Mouse (Mus musculus) heart, postnatal 14 days (tissue): ENCODE data around the gene Dhx8. TPM values are rescaled to one million over a fixed set of nuclear protein-coding genes. Genes with fewer than 3 reads are reported as not detected.
A peak's percentile ranks its signal among the peaks of the same experiment; 100 is the strongest.

Source experiments
- DNase-seq, 2 experiments: peaks; one replicate each; pipeline ENCODE4 v3.0.0; 2021 to 2022
- intact Hi-C: fragments of 180-260 bp; cut with DNase I; formaldehyde crosslinking; loops from one replicate; pipeline ENCODE4 v1.15.1; 2025
- long read RNA-seq, 2 experiments: library from polyadenylated mRNA; stranded (forward); transcript quantifications; one replicate each; pipeline ENCODE4 v2.0.0; 2021
- total RNA-seq, 2 experiments: library from RNA; stranded (reverse); gene quantifications; 2 replicates each; pipeline ENCODE4 v1.2.3; 2021

The Dhx8 gene
- total RNA-seq, result 10 to 100 TPM; 17.8 to 19.9 TPM
- long read RNA-seq, experiment 1, full-length matches to known transcripts, result 11 of 14 reads
- long read RNA-seq, experiment 1, partial matches to known transcripts, result 2 of 14 reads
- long read RNA-seq, experiment 1, other reads (novel, unspliced or antisense), result 1 of 14 reads
- long read RNA-seq, experiment 2, full-length matches to known transcripts, result 12 of 16 reads
- long read RNA-seq, experiment 2, partial matches to known transcripts, result 4 of 16 reads
- long read RNA-seq, experiment 2, other reads (novel, unspliced or antisense), result 0 of 16 reads

DNA sequence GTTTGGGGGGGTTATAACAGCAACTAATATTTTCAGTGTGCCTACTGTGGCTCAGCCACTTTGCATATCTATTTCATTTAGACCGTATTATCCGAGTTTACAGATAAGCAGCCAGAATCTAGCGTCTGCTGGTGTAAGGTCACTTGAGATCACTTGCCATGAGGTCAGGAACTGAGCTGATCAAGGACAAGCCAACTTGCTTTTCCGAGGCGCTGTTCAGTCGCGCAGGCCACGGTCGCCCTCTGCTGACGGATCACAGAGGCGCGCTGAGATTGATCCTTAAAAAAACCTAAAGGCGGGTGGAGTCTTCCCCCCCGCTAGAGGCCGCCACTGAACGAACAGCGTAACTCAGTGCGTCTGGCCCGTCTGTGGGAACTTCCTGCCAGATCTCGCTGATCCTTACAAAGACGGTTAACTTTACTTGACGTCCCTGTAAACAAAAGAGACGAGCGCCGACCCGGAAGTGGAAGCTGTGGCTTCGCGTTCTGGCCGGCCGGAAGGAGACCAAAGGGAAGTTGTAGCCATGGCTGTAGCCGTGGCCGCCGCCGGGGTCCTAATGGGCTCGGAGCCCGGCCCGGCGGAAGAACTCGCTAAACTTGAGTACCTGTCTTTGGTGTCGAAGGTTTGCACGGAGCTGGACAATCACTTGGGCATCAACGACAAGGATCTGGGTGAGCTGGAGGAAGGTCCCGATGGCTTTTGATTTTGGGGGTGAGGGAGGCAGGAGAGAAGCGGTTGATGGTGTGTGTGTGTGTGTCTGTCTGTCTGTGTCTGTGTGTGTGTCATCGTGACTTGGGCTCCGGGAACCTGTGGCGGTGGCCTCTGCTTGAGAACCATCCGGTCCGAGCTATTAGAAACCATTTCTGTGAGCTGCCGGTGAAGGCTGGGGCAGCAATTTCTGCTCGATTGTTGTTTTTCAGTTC lies at the start of gene Dhx8:
Gene Dhx8 (plus strand): TSS at position 402 of the 923 bp plus-strand sequence.
- intact Hi-C loops, result loop anchor here (1.0 kb wide), 1 partner anchor 73 kb away; no protein-coding TSS in a partner anchor
- DNase-seq, result peak; percentile 98 to 99

DNA sequence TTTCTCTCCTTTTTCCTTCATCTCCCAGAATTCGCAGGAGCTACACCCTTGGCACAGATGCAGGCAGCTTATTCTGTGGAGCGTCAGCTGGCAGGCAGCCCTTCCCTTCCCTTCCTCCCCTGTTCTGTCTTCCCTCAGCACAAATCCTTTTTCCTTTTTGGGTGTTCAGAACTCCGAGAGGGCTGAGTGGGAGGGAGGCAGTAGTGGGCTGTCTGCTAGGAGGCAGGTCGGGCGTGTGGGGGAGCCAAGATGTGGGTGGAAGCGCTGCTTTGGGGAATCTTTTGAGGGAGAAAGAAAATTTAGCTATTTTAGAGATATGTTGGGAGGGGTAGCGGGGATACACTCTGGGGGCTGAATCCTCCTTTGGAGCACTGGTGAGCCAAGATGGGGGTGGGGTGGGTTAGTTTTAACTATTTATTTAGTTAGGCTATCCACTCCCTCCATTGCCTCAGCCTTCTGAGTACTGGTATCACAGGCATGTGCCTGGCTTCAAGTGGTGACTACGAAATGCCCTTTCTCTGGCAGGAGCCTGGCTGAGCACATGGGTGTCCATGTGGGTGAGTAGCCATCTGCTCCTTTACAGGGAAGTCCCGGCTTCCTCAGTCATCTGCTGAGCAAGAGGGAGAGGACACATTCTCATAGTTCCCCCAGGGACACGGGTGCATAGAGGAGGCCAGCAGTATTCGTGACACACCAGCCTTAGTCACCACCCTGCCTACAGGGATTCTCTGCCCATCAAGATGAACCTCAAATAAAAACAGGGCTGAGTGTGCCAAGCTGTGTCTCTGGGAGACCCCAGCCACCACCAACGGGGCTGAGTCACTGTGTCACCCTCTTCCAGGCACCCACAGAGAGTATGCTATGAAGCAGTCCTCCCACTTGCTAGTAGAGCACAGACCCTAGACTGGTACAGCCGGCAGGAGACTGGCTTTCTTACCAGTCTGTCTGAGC lies 45.1 kb upstream of the Dhx8 start:
- intact Hi-C loops, result loop anchor here (2.0 kb wide), 1 partner anchor 23 kb away; the partner anchor contains the start of gene Arl4d
- peak; percentile 62 to 69 for DNase-seq

DNA sequence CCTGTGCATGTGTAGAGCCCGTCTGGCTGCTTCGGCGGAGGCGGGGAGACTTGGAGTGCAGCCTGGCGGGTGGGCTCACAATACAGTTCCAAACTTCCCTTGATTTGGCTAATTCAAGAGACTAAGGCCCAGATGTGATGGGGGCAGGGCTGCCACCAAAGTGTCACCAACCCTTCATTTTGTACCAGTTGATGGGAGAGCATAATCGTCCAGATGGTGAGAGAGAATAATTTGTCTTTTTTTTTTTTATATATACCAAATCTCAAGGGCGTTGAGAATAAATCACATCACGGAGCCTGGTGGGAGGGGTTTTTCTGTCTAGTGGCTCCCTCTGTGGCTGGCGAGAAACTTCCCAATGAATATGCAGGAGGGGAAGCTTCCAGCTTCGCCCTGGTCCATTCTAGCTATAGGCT lies 43.0 kb upstream of the Dhx8 start:
- DNase-seq, result no peak
- intact Hi-C loops, result loop anchor here (2.0 to 5.0 kb wide), 2 partner anchors 25 to 38 kb away; partner anchors contain the start of gene Arl4d

DNA sequence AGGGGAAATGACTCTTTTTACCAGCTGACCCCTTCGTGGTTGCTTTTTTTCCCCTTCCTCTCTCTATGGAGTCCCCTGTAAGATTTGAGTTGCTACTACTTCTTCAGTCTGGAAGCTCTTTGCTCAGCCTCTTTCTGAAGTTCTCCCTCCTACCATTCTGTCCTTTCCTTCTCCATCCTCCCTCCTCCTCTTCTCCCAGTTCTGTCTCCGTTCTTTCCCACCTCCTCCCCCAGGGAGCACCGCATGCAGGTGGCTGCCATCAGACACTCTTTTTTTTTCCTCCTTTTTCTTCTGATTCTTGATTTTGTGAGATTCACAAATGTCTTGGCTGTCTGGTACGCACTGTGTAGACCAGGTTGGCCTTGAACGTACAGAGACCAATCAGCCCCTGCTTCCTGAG lies 42.4 kb upstream of the Dhx8 start:
- intact Hi-C loops, result loop anchor here (5.0 kb wide), 1 partner anchor 37 kb away; no protein-coding TSS in a partner anchor
- DNase-seq, result no peak

DNA sequence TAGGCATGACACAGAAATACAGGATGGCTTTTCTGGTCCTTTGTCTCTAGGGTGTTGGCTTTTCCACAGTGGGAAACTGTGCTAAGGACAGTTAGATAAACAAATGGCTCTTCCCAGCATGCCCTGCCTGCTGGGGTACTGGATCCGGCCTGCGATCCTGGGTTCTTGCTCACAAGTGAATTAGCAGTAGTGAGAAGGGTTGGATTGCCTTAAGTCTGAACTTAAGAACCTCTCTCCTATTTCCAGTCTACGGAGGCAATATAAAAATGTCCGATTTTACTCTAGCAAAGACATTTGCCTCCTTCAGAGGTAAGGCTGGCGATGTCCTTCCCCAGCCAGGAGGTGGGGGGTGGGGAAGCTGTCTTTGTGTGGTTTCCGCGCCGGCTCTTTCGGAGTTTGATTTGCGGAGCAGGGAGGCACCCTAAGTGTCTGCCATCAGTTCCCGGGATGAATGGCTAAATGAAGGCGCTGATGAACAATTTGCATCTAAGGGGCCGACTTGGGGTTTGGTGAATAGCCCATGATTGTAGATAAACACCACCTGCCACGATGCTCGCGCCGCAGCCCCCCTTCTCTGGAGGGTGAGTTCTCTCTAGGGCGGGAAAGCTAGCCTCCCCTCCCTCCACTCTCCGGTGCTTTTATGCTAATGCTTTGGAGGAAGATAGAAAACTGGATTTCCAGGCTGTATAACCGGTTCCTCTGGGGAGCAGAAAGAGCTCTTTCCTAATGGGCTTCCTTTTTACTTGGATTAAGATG lies 36.6 kb upstream of the Dhx8 start:
- intact Hi-C loops, result no loop called here
- DNase-seq, result peak; percentile 16 to 19

DNA sequence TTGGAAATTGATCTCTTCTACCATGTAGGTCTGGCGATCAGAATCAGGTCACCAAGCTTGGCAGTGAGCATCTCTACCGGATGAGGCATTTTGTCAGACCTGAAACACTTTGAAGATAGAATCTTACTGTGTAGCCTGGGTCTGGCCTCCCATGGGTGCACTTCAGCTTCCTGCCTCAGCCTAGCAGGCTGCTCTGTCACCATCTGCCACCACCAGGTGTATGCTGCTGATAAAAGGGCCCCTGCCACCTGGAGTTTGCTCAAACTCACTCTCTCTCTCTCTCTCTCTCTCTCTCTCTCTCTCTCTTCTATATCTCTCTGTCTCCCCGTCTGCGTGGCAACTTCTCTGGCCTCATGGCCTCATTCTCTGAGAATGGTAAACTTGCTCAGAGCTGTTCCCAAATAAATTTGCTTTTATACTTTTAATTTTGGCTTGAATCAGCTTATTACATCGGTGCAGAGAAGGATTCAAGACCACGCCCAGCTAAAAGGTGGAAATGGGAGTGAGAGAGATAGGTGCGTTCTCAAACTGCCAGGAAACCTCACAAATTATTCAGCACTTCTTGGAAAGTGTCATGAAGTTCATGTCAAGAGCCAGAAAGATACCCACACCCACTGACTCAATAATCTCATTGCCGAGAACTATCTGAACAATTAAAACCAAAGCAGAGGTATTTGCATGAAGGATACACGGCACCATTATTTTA lies 35.4 kb upstream of the Dhx8 start:
- intact Hi-C loops, result no loop called here

DNA sequence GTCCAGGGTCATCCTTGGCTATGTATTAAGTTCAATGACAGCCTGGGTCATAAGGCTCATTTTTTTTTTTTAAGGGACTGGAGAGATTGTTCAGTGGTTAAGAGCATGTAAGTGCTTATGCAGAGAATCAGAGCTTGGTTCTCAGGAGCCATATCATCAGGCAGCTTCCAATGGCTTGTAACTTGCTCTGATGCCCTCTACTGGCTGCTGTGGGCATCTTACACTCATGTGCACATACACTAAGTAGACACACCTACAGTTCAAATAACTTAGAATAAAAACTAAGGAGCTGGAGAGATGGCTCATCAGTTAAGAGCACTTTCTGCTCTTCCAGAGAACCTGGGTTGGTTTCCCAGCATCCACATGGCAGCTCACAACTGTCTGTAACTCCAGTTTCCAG lies 34.6 kb upstream of the Dhx8 start:
- intact Hi-C loops, result no loop called here

More for the DNA sequence above, 35.4 kb upstream of the Dhx8 start:
- no peak for DNase-seq

DNA sequence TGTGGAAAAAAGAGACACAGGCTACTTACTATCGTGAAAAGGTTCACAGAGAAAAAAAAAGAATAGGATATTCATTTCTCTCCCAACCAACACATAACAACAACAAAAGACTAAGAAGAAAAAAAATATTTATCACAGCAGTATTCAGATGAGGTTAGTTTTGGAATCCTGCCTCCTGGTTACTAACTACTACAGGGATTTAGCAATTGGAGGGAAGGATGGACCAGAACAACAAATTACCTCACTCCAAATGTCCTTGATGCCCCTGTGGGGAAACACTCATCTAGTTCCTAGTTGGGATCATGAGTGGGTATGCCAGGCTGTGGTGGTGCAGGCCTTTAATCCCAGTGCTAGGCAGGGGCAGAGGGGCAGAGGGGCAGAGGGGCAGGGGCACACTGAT lies 33.2 kb upstream of the Dhx8 start:
- DNase-seq, result no peak
- intact Hi-C loops, result no loop called here

More for the DNA sequence above, 34.6 kb upstream of the Dhx8 start:
- DNase-seq, result no peak

DNA sequence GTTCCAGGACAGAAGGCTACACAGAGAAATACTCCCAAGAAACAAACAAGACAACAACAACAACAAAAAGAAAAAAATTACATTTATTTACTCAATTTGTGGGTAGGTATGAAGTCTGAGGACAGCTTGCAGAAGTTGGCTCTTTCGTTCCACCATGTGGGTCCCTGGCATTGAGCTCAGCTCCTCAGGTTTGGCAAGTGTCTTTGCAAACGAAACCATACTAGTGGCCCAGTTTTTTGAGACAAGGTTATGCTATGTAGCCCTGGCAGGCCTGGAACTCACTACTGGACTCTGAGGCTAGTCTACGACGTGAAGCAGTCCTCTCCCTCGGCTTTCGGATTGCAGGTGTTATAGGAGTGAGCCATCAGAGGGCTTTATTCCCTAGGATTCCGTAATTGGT lies 32.7 kb upstream of the Dhx8 start:
- intact Hi-C loops, result no loop called here
- no peak for DNase-seq

DNA sequence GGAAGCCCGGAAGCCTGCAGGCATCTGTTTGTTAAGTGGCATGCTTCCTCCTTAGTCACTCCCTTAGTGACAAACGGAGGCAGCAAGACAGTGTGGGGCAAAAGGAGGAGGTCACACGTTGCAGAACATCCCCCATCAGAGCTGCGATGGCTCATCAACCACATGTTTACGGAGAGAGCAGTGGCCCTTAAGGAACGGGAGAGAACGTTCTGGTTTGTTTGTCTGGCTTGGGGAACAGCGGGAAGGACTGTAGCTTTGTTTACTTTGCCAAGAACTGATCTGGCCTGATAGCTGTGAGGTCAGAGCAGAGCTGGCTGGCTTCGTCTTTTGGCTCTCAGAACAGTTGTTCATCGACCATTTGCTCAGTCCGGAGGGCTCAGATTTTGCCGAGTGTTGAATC lies 32.3 kb upstream of the Dhx8 start:
- intact Hi-C loops, result no loop called here
- peak; percentile 12 to 23 for DNase-seq

DNA sequence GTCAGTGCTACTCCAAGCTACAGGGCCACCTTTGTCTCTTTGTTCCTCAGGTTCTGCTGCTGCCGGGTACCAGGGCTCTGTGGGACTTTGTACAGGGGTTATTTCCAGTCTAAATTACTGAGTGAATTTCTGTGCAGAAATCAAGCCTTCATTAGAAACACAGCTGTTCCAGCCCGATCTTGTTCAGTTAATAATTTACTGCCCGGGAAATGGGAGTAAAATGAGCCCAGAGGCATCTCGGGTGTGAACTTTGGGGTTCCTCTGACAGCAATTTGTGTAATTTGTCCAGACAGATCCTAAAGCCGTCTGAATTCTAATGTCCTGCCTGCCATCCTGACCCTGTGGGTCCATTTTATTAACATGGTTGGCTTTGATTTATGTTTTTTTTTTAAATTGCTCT lies 28.6 kb upstream of the Dhx8 start:
- DNase-seq, result no peak
- intact Hi-C loops, result no loop called here

DNA sequence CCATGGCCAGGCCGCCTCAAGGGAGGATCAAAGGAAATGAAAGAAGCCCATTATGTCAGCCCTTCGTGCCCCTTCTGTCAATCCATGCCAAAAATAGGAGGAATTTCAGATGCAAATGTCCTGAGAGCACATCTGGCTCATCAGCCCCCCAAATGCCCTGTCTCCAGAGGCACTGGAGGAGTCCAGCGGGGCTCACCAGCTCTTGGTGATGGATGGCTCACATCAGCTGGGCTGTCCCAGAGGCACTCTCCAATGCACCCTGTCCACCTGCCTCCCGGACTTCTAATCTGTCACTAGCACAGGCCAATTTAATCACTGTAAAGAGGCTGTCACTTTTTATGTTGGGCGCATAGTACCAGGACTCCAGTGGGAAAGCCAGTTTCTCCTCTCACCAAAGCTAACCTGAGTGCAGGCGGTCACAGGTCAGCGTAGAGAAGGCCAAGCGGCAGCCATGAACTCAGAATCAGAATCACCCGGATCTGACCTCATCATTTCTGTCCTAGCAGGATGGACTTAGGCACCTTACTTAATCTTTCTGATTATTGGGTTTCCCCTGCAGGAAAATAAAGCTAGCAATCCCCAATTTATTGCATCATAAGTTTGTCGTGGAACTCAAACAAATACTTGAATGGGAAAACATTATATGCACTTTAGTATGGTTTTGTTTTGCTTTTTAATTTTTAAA lies 25.8 kb upstream of the Dhx8 start:
- DNase-seq, result no peak
- intact Hi-C loops, result no loop called here

DNA sequence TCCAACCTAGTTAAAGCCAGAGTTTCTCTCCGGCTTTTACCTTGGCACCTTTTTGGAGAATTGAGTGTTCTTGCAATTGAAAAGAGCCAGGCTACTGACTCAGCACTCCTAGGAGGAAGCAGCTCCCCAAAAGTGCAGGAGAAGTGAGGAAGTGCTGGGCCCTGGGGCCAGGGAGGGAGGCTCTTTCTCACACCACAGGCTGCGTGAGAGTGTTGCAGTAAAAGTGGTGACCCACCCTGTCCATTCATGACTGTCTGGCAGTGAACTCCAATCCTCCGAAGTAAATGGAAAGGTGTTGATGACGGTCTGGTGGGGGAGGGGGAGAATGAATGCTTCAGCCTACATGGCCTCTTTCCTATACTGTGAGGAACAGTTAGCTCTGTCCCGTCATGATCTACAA lies 24.2 kb upstream of the Dhx8 start:
- no peak for DNase-seq
- intact Hi-C loops, result no loop called here

DNA sequence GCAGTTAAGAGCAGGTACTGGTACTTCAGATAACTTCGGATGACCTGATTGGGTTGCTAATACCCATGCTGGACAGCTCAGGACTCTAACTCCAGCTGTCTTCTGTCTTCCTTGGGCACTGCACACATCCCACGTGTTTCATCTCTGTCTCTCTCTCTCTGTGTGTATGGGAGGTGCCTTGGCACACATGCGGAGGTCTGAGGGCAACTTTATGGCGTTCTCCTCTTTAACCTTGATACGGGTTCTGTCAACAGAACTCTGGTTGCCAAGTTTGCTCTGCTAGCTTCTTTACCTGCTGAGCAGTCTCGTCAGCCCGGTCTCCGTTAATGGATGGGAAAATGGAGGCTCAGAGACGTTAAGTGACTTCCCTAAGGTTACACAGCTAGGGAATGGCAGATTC lies 19.9 kb upstream of the Dhx8 start:
- no peak for DNase-seq
- intact Hi-C loops, result no loop called here

DNA sequence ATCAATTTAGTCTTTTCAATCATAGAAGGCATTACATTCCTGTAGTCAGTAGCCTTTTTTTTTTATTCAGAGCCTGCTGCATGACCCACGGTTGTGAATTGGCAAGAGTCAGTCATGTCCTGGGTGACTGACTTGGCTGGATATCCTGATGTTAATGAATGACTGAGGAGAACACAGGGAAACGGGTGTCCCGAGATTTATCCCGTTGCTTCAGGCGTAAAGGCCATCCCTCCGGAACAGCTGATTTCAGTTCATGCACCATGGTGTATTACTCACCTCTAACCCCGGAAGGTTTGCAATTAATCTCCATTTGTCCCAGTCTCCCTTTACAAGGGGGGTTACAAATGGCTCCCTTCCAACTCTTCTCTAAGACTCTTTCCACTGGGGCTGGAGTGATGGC lies 18.7 kb upstream of the Dhx8 start:
- intact Hi-C loops, result no loop called here
- no peak for DNase-seq

DNA sequence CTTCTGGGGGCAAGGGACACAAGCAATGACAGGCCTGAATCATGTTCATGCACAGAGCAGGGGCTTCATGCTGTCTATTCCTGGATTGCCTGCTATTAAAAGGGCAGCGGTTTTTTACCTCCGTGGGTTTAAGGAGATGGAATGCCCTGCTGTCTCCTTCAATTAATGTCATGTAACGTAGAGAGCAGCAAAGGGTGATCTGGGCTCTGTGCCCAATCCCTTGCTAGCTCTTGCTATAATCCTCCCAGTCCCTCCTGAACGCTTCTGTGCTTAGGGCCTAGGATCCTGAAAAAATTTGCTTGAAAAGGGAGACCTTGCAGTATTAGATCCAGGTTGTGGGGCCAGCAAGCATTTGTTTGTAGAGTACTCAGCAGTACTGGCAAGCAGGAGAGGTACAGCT lies 14.4 kb upstream of the Dhx8 start:
- no peak for DNase-seq

DNA sequence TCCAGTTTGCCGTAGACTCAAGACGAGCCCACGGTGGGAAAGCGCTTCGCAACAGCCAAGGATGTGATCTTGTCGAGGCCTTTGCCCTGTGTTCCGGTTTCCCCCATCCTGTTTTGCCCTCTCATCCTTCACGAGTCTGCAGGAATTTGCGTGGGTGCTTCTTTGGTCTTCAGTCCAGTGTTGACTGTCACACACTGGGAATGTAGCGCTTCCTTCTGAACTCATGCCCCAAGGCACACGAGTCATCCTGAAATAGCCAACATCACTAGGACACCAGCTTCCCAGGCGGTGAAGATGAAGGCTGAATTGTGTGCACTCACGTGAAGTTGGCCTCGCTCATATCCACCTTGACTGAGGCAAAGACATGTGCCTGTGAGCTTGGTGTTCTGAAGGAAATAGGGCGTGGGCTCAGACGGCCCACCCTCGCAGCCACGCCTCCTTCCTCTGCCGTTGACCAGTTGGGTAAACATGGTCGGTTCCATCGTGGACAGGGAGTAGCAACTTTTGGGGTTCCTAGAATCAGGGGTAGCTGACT lies 12.7 kb upstream of the Dhx8 start:
- intact Hi-C loops, result no loop called here
- DNase-seq, result no peak

More for the DNA sequence above, 14.4 kb upstream of the Dhx8 start:
- intact Hi-C loops, result no loop called here

DNA sequence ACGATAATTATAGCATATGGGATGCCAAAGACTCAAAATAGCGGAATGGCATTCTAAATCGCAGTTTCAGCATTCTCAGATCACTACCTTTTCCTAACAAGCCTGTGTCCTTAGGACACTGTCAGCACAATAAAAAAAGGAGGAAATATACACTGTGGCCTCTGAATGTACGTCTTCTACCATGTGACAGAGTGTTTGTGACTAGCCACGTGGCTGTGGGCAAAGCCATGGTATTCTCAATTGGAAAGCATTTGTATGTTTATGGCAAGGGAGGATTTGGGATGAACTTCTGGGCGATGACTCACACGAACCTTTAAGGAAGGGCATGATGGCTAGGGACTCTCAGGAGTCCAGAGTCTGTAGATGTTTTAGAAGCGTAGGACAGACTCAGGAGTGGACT lies 7.7 kb upstream of the Dhx8 start:
- intact Hi-C loops, result loop anchor here (5.0 kb wide), 1 partner anchor 33 kb away; no protein-coding TSS in a partner anchor
- DNase-seq, result no peak
